Mouse (Mus musculus) embryonic fibroblast, embryonic 13.5 days (primary cell): ENCODE results near the gene Fancd2. TPM values are rescaled to one million over a fixed set of nuclear protein-coding genes. Genes with fewer than 3 reads are reported as not detected.

Experiments
- H3K27ac ChIP-seq: 2 replicates; pipeline ENCODE4 v1.5.1; 2012; ENCODE audit warnings: low read length, control low read depth, inconsistent platforms; ENCODE audit not compliant: insufficient read depth
- H3K4me1 ChIP-seq: 2 replicates; pipeline ENCODE4 v1.6.1; 2011; ENCODE audit warnings: low read length; ENCODE audit not compliant: control insufficient read depth, insufficient read depth
- H3K4me3 ChIP-seq: 2 replicates; pipeline ENCODE4 v1.5.1; 2011; ENCODE audit warnings: mild to moderate bottlenecking, control low read depth, low read length; ENCODE audit not compliant: insufficient read depth
- CTCF ChIP-seq: IDR thresholded peaks from 2 replicates; pipeline ENCODE4 v1.5.1; 2011; ENCODE audit warnings: mild to moderate bottlenecking, control low read depth, low read length, moderate library complexity, borderline replicate concordance; ENCODE audit not compliant: insufficient read depth
- POLR2A ChIP-seq: IDR thresholded peaks from 2 replicates; pipeline ENCODE4 v1.6.1; 2011; ENCODE audit warnings: low read depth, mild to moderate bottlenecking, control low read depth, low read length, moderate library complexity
- polyA plus RNA-seq: library from polyadenylated mRNA; stranded (reverse); fragments of >200 nt; gene quantifications from 2 replicates; pipeline ENCODE4 v1.2.4, GENCODE M21; 2011; ENCODE audit warnings: low read depth; ENCODE audit not compliant: missing spikeins, insufficient read length

Gene Fancd2
- polyA plus RNA-seq, 1 experiment: 15.6 TPM

GRCm38 (mm10) chr6:113579306-113579705, 47.8 kb downstream of the Fancd2 start:
- Histone ChIP-seq H3K27ac (no peak overlapping the region), H3K4me3 (no peak overlapping the region), H3K4me1 (no peaks in the 10 kb centered on the region)
- TF ChIP-seq CTCF (no peak), POLR2A (no peak)

GRCm38 (mm10) chr6:113583023-113583422, 51.5 kb downstream of the Fancd2 start:
- Histone ChIP-seq H3K4me1 (no peaks in the 10 kb centered on the region), H3K4me3 (no peak overlapping the region), H3K27ac (no peak overlapping the region)
- TF ChIP-seq POLR2A: no peak
- no peak for TF ChIP-seq CTCF

- no peak overlapping the region for H3K4me3 ChIP-seq
Observed at GRCm38 (mm10) chr6:113585065-113585464, 53.6 kb downstream of the Fancd2 start.

GRCm38 (mm10) chr6:113586466-113587183, 55.1 kb downstream of the Fancd2 start:
- Histone ChIP-seq H3K4me3 (no peak overlapping the region), H3K4me1 (no peaks in the 10 kb centered on the region), H3K27ac (no peak overlapping the region)
- TF ChIP-seq CTCF (no peak), POLR2A (no peak)

More at GRCm38 (mm10) chr6:113585065-113585464, 53.6 kb downstream of the Fancd2 start:
- H3K4me1 ChIP-seq: no peaks in the 10 kb centered on the region
- no peak for TF ChIP-seq POLR2A
- TF ChIP-seq CTCF: no peak
- no peak overlapping the region for H3K27ac ChIP-seq

GRCm38 (mm10) chr6:113592637-113593036, 61.2 kb downstream of the Fancd2 start:
- no peak overlapping the region for H3K4me3 ChIP-seq
- no peak for TF ChIP-seq CTCF
- TF ChIP-seq POLR2A: no peak

GRCm38 (mm10) chr6:113597945-113598344, 66.5 kb downstream of the Fancd2 start:
- TF ChIP-seq POLR2A: no peak
- no peak for TF ChIP-seq CTCF
- Histone ChIP-seq H3K4me3 (no peak overlapping the region), H3K4me1 (no peaks in the 10 kb centered on the region), H3K27ac (no peak overlapping the region)

More at GRCm38 (mm10) chr6:113592637-113593036, 61.2 kb downstream of the Fancd2 start:
- H3K27ac ChIP-seq: no peak overlapping the region
- no peaks in the 10 kb centered on the region for H3K4me1 ChIP-seq

GRCm38 (mm10) chr6:113599833-113600232, 68.4 kb downstream of the Fancd2 start:
- H3K4me3 ChIP-seq: no peak overlapping the region
- no peak overlapping the region for H3K27ac ChIP-seq
- TF ChIP-seq CTCF (no peak), POLR2A (no peak)
- no peaks in the 10 kb centered on the region for H3K4me1 ChIP-seq

GRCm38 (mm10) chr6:113600543-113601139, 69.2 kb downstream of the Fancd2 start, which contains the start of gene Fancd2os:
Gene Fancd2os (minus strand): TSS chr6:113600715.
- TF ChIP-seq CTCF (no peak), POLR2A (no peak)
- Histone ChIP-seq H3K4me3 (no peak within 1 kb of the TSS), H3K4me1 (no peaks in the 10 kb centered on the region), H3K27ac (no peak within 1 kb of the TSS)

- no peak for TF ChIP-seq POLR2A
- no peak for TF ChIP-seq CTCF
- Histone ChIP-seq H3K4me1 (no peaks in the 10 kb centered on the region; the same call in 1 of the 2 replicates), H3K27ac (no peak overlapping the region), H3K4me3 (no peak overlapping the region)
Observed at GRCm38 (mm10) chr6:113602821-113603220, 71.3 kb downstream of the Fancd2 start.

GRCm38 (mm10) chr6:113603993-113604392, 72.5 kb downstream of the Fancd2 start:
- peak overlapping the region; percentile 82 for H3K4me3 ChIP-seq
- H3K4me1 ChIP-seq: no peaks in the 10 kb centered on the region; the same call in 1 of the 2 replicates
- no peak overlapping the region for H3K27ac ChIP-seq
- TF ChIP-seq CTCF: no peak
- TF ChIP-seq POLR2A: no peak
